Mouse (Mus musculus) liver, adult 2 months (tissue): ENCODE results near the gene Slc9a1.

Source experiments
- CTCF ChIP-seq: fragments of 200-500 bp; IDR thresholded peaks from 2 replicates; pipeline ENCODE4 v1.5.1; 2011; ENCODE audit warnings: low read depth, low read length, control low read depth
- POLR2A ChIP-seq: fragments of 200-500 bp; IDR thresholded peaks from 2 replicates; pipeline ENCODE4 v1.6.1; 2011; ENCODE audit warnings: low read length, control low read depth; ENCODE audit not compliant: insufficient read depth; ENCODE audit errors: extremely low read depth

GRCm38 (mm10) chr4:133422601-133423000, 53.1 kb downstream of the Slc9a1 start:
- TF ChIP-seq CTCF (no peak), POLR2A (no peak)
